Mouse (Mus musculus) kidney, postnatal 10 days (tissue): ENCODE measurements around the gene Gm11639.
A peak's percentile ranks its signal among the peaks of the same experiment; 100 is the strongest.

Source experiments
- DNase-seq: peaks from one replicate; pipeline ENCODE4 v3.0.0; 2021; ENCODE audit warnings: mixed read lengths

Gene Gm11639

DNA sequence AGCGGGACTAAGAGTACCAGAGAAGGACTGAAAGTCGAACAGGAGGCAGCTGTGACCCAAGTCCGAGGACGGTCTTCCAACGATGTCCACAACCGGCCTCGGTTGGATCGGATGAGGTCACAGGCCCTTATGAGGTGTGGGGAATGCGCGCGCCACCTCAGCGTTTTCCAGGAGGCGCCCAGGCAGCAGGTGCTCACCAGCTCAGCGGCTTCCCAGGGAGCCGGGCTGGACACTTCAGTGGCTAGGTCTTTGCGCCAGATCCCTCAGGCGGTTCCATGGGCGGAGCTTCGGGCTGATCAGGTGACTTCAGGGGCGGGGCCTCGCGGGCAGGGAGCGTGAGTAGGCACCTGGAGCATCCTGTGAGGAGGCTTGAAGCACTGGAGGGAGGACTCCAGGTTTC is at the start of gene Gm11639:
TSS of gene Gm11639 (plus strand) at position 160 of the 400 bp plus-strand sequence.
- peak; percentile 43 for DNase-seq

GRCm38 (mm10) chr11:104637010-104637409 is 48.5 kb upstream of the Gm11639 start:
- no peak for DNase-seq

GRCm38 (mm10) chr11:104638006-104638405 is 47.5 kb upstream of the Gm11639 start:
- DNase-seq, result no peak

GRCm38 (mm10) chr11:104638906-104639305 is 46.6 kb upstream of the Gm11639 start:
- no peak for DNase-seq

DNA sequence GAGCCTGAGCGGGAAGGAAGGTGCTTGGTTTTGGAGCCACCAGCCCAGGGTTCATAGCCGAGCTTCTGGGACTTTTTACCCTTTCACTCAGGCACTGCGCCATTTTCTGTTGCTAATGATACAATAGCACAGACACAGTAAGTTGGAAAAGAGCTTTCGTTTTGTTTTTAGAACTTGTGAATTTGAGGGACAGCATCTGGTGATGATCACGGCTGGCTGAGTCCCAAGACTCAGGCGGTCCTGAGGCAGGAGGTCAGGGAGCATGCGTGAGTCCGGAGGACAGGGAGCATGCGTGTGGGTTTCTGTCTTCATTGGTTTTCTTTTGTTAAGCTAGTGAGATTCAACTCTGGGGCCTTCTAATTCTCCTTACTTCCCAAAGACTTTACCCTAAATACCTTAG is 45.9 kb upstream of the Gm11639 start:
- peak; percentile 28 for DNase-seq

GRCm38 (mm10) chr11:104640894-104641293 is 44.6 kb upstream of the Gm11639 start:
- DNase-seq, result no peak

DNA sequence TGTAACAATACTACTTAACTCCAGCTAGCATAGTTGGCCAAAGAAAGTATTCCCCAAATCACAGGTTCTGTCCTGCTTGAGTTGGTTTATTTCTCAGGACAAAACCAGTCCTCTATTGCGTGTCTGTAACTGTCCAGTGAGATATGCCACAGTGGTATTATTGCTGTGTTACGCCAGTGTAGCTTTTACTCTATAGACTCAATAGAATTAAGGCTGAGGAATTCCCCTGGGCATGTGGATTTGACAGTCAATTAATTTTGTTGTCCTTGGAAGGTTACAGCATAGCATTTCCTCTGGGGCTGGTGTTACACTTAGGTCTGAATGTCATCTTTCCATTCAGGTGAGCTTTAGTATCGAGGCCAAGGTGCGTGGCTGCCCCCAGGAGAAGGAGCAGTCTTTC is 42.3 kb upstream of the Gm11639 start:
- no peak for DNase-seq

- DNase-seq, result no peak
Measured at GRCm38 (mm10) chr11:104645402-104645801, 40.1 kb upstream of the Gm11639 start.

GRCm38 (mm10) chr11:104646173-104646572 is 39.3 kb upstream of the Gm11639 start:
- DNase-seq, result no peak

GRCm38 (mm10) chr11:104646611-104647010 is 38.9 kb upstream of the Gm11639 start:
- DNase-seq, result no peak

- DNase-seq, result no peak
Measured at GRCm38 (mm10) chr11:104647188-104647867, 38.2 kb upstream of the Gm11639 start.

GRCm38 (mm10) chr11:104648571-104648970 is 36.9 kb upstream of the Gm11639 start:
- DNase-seq, result peak; percentile 45

DNA sequence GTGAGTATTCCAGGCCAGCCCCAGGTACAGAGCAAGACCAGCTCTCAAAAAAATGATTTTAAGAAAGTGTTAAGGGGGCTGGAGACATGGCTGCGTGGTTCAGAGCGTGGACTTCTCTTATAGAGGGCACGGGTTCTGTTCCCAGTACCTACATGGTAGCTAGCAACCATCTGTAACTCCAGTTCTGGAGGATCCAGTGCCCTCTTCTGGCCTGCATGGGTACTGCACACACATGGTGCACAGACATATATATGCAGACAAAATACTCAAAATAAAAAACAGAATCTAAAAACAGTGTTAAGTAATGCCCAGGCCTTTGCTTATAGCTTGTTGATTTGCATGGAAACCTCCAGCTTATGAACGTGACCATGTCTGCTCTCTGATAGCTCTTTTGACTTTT is 24.9 kb upstream of the Gm11639 start:
- DNase-seq, result no peak

GRCm38 (mm10) chr11:104661106-104661505 is 24.4 kb upstream of the Gm11639 start:
- DNase-seq, result no peak

DNA sequence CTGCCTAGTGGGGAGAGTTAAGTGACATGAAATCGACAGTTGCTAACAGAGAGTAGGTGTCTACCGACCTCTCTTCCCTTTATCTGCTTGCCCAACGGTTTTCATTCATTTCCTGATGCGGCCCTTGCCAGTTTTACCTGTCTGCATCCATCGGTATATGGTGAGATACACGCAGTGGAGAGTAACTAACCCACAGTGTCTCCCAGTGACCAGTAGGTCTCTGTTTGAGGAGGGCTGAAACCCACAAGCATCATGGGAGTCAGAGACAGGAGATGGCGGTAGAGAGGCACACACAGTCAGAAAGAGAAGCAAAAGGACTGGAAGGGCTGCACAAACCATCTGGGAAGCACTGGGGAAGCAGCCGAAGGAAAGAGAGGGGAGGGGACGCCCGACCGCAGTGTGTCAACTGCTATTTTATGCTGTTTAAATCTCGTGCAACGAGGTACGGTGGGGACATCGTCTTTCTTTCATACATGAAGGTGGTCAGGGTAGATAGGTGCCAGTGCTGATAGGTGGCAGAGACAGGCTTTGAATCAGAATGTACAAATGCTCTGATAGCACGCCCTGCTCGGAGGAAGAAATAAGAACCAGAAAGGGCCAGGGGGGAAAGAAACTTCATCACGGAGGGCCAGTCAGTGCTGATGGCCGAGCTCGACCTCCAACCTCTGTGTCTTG is 23.8 kb upstream of the Gm11639 start:
- peak; percentile 34 for DNase-seq

DNA sequence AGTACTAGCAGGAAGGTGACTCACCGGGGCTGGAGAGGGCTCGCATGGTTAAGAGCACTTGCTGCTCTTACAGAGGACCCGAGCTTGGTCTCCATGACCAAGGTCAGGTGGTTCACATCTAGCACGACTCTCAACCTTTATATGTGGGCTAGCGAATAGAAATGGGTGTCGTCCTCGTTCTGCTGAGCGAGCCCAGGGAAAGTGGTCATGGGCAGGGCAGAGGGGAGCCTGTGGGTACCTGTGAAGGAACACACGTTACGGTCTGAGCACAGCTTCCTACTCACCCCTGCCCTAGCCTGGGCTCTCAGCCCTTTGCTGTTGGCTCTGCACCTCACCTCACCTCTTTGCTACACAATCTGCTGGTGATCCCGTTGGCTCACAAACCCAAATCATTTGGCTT is 22.9 kb upstream of the Gm11639 start:
- no peak for DNase-seq

- no peak for DNase-seq
Measured at GRCm38 (mm10) chr11:104663241-104663877, 22.1 kb upstream of the Gm11639 start.

GRCm38 (mm10) chr11:104663878-104664261 is 21.6 kb upstream of the Gm11639 start:
- no peak for DNase-seq

- DNase-seq, result peak; percentile 29
Measured at GRCm38 (mm10) chr11:104664441-104664840, 21.1 kb upstream of the Gm11639 start.

DNA sequence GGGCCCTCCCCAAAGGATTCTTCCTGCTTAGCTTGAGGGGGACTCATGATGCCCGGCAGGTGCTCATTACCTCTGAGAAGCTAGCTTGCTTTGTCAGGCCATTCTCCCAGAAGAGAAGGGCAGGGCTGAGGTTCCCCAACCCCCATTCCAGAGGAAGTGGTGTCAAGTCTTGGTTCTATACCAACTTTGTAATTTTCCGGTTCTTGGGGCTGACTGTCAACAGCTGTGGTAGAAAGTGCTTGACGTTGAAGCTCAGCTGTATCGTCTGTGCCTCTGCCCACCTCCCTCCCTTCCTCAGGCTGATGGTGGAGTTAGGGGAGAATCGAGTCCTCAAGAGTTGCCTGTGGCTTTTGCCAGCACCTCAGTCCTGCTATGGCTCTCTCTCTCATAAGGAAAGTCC is 18.1 kb upstream of the Gm11639 start:
- no peak for DNase-seq

DNA sequence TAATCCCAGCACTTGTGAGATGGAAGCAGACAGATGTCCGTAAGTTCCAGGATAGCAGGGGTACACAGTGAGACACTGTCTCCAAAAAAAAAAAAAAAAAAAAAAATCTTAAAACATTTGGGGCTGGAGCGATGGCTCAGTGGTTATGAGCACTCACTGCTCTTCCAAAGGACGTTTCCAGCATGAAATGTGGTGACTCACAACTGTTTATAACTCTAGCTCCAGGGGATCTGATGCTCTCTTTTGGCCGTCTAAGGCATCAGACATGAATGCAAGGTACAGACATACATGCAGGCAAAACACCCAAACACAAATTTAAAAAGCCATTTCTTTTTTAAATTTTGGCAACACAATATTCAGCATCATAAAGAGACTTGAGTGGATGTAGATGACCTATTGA is 12.1 kb upstream of the Gm11639 start:
- no peak for DNase-seq

DNA sequence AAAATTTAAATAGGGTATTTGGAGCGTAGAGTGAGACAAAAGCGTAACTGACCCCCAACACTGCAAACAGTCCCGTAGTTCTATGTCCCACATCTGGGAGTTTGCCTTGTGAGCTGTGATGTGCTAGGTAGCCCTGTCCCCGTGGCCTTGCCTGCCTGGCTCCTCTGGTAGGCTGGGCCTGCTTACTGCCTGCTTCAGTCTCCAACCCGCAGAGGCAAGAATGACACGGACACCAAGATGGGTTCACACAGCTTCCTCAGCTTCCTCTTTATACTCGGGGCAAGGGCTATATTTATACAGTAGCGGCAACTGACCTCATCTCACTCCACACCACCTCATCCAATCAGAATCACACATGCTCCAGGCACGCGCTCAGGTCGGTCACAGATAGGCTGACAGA is 10.7 kb upstream of the Gm11639 start:
- DNase-seq, result no peak

DNA sequence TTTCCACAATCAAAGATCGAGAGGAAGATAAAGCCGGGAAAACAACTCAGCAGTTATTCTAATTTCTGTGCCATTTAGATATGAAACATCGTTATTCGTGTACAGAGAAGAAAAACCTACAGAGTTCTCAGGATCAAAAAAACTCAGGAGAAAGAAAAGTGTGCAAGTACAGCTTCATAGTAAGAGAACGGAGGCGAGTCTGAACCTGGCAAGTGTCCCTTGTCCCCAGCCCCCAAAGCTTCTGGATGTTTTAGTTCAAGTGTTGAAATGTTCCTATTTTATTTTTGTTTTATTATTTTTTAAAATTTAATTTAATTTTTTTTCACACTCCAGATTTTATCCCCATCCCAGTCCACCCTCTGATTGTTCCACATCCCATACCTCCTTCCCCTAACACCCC is 7.7 kb downstream of the Gm11639 start:
- DNase-seq, result no peak

DNA sequence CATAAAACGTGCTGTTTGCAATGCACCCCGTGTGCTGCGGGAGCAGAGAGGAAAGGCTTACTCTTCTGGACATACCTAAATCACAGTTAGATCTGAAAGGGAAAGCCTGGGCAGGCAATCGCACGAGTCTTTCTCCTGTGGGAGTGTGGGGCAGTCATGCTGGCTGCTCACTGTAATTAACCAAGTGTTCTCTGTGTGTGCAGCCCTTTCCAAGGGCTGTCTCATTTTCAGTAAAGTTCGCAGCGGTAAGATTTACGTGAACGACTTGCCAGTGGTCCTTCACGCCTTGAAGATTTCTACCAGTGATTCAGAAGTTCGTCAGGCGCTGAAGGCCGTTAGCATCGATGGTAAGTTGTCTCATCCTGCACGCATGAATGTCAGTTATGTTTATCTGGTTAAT is 18.6 kb downstream of the Gm11639 start:
- no peak for DNase-seq
